Mouse (Mus musculus): Measurements from ENCODE around the gene Rftn2.

- TF ChIP-seq CTCF (IDR thresholded peaks at IDR 0.05; ENCODE audit: control insufficient read depth, insufficient read depth, insufficient replicate concordance, low read depth, low read length) (no peak), POLR2A (IDR thresholded peaks at IDR 0.05; ENCODE audit: control insufficient read depth, low read depth, low read length) (no peak)
Measured at GRCm38 (mm10) chr1:55224111-55224510, 2.5 kb downstream of the Rftn2 start.
